Mouse (Mus musculus) embryo, embryonic 10.5 days (tissue): Measurements from ENCODE around the gene Ube2ql1.

ENCODE experiments used
- DNase-seq: peaks from one replicate; pipeline ENCODE4 v3.0.0-alpha.2; 2015; ENCODE audit warnings: low spot score

Ube2ql1 gene

GRCm38 (mm10) chr13:69707496-69707895 is 32.2 kb downstream of the Ube2ql1 start:
- no peak for DNase-seq

- DNase-seq = no peak
Observed at GRCm38 (mm10) chr13:69706919-69707318, 32.8 kb downstream of the Ube2ql1 start.

GRCm38 (mm10) chr13:69703505-69703904 is 36.2 kb downstream of the Ube2ql1 start:
- DNase-seq = no peak

- no peak for DNase-seq
Observed at GRCm38 (mm10) chr13:69701397-69701796, 38.3 kb downstream of the Ube2ql1 start.

GRCm38 (mm10) chr13:69700827-69701226 is 38.9 kb downstream of the Ube2ql1 start:
- no peak for DNase-seq

GRCm38 (mm10) chr13:69696333-69696991 is 43.2 kb downstream of the Ube2ql1 start:
- peak; percentile 84 for DNase-seq

GRCm38 (mm10) chr13:69691074-69691473 is 48.6 kb downstream of the Ube2ql1 start:
- DNase-seq = peak; percentile 75

GRCm38 (mm10) chr13:69687023-69687422 is 52.7 kb downstream of the Ube2ql1 start:
- DNase-seq = peak; percentile 29

- peak; percentile 10 for DNase-seq
Observed at GRCm38 (mm10) chr13:69685406-69685818, 54.3 kb downstream of the Ube2ql1 start.

GRCm38 (mm10) chr13:69673921-69674618 is 65.6 kb downstream of the Ube2ql1 start:
- DNase-seq = no peak

- DNase-seq = no peak
Observed at GRCm38 (mm10) chr13:69673197-69673920, 66.3 kb downstream of the Ube2ql1 start.

- no peak for DNase-seq
Observed at GRCm38 (mm10) chr13:69672565-69672964, 67.1 kb downstream of the Ube2ql1 start.

- DNase-seq = no peak
Observed at GRCm38 (mm10) chr13:69672121-69672520, 67.6 kb downstream of the Ube2ql1 start.

- no peak for DNase-seq
Observed at GRCm38 (mm10) chr13:69654508-69654907, 85.2 kb downstream of the Ube2ql1 start.
